Mouse (Mus musculus) bone marrow macrophage, adult 2 months (primary cell): ENCODE measurements around the gene Ush2a. TPM values are rescaled to one million over a fixed set of nuclear protein-coding genes. Genes with fewer than 3 reads are reported as not detected.

Experiments
- H3K27ac ChIP-seq: 2 replicates; pipeline ENCODE4 v1.5.1; 2012; ENCODE audit warnings: low read depth, low read length; ENCODE audit not compliant: insufficient read depth
- H3K4me1 ChIP-seq: 2 replicates; pipeline ENCODE4 v1.6.1; 2012; ENCODE audit warnings: low read length; ENCODE audit not compliant: control insufficient read depth, insufficient read depth
- H3K4me3 ChIP-seq: 2 replicates; pipeline ENCODE4 v1.5.1; 2012; ENCODE audit warnings: mild to moderate bottlenecking, low read length, moderate library complexity; ENCODE audit not compliant: insufficient read depth
- CTCF ChIP-seq: IDR thresholded peaks from 2 replicates; pipeline ENCODE4 v1.5.1; 2012; ENCODE audit warnings: low read depth, mild to moderate bottlenecking, low read length, moderate library complexity
- POLR2A ChIP-seq: IDR thresholded peaks from 2 replicates; pipeline ENCODE4 v1.6.1; 2012; ENCODE audit warnings: mild to moderate bottlenecking, low read depth, low read length, borderline replicate concordance
- polyA plus RNA-seq: library from polyadenylated mRNA; stranded (reverse); fragments of >200 nt; gene quantifications from 2 replicates; pipeline ENCODE4 v1.2.4, GENCODE M21; 2012; ENCODE audit not compliant: missing spikeins, insufficient read depth, insufficient read length

Ush2a gene
- polyA plus RNA-seq, 1 experiment: not detected

GRCm38 (mm10) chr1:188447964-188448363 is 186.1 kb downstream of the Ush2a start:
- Histone ChIP-seq H3K27ac (no peak overlapping the region), H3K4me3 (no peak overlapping the region), H3K4me1 (no peaks in the 10 kb centered on the region)
- TF ChIP-seq POLR2A (no peak), CTCF (no peak)

DNA sequence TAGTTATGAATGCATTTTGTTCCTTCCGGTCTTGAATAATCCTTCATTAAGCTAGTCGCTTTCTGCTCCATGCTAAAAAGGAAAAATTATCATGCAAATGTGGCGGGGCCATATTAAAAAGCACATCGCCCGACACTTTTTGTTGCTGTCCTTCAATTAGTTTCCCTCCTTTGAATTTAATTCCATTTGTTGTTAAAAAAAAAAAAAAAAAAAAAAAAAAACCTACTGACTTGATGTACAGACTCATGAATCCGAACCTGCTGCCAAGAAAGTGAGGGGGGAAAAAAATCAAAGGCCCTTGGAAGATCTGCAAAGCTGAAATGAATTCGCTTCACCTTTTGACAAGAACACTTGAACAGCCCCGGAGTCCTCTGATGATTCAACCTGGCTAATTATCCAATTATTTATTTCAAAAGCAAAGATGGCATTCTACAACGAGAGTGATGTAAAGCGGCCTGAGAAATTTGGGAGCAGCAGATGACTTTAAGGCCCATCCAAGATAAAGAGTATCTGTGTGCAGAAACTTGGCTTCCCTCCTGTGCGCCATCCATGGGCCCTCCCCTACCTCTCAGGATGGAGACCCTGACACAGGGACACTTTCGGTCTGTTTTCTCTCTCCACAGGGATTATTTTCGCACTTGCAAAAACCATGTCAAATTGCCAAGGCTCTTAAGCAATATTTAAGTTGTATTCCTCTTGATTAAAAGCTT is 194.8 kb downstream of the Ush2a start:
- Histone ChIP-seq H3K4me3 (no peak overlapping the region), H3K4me1 (no peaks in the 10 kb centered on the region), H3K27ac (no peak overlapping the region)
- TF ChIP-seq CTCF (no peak), POLR2A (no peak)

- no peak for TF ChIP-seq CTCF
- TF ChIP-seq POLR2A: no peak
- Histone ChIP-seq H3K27ac (no peak overlapping the region), H3K4me1 (no peaks in the 10 kb centered on the region), H3K4me3 (no peak overlapping the region)
Measured at GRCm38 (mm10) chr1:188457221-188458008, 195.6 kb downstream of the Ush2a start.

DNA sequence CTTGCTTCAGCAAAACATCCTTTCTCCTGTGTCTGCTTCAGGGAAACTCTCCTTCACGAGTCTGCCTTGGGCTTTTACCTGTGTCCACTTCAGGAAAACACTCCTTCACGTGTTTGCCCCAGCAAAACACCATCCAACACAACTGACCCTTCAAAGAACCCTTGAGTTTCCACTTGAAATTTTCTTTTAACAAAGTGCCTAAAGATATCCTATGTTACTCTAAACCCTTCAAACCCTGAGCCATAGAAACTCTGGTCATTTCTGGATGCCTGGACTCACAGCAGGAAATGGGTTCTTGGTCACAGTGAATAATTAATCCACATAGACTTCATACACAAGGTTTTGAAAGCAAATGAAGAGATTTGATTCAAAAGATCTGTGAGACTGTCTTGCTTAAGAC is 199.4 kb downstream of the Ush2a start:
- no peak for TF ChIP-seq CTCF
- H3K4me3 ChIP-seq: no peak overlapping the region
- no peak overlapping the region for H3K27ac ChIP-seq
- H3K4me1 ChIP-seq: no peaks in the 10 kb centered on the region

GRCm38 (mm10) chr1:188464653-188465052 is 202.8 kb downstream of the Ush2a start:
- no peak overlapping the region for H3K4me3 ChIP-seq
- TF ChIP-seq POLR2A (no peak), CTCF (no peak)
- no peak overlapping the region for H3K27ac ChIP-seq
- H3K4me1 ChIP-seq: no peaks in the 10 kb centered on the region

DNA sequence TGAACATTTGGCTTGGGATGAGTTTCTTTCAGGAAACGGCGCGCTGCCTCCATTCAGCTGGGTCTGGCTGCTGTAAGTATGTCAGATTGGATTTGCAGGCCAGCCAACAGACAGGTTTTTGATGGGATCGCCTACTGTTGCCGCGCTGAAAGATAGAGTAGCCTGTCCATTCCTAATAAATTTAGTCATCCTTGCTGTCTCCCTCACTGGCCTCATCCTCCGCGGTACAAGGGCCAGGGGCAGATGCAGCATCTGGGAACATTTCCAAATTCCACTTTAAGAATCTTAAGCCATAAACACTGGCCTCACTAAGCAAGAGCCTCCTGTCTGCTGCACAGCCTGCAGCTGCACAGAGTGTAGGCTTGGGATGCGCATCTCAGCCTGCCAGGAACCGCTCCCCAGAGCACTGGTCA is 206.6 kb downstream of the Ush2a start:
- no peak overlapping the region for H3K4me3 ChIP-seq
- no peak overlapping the region for H3K27ac ChIP-seq
- no peaks in the 10 kb centered on the region for H3K4me1 ChIP-seq
- TF ChIP-seq CTCF (no peak), POLR2A (no peak)

DNA sequence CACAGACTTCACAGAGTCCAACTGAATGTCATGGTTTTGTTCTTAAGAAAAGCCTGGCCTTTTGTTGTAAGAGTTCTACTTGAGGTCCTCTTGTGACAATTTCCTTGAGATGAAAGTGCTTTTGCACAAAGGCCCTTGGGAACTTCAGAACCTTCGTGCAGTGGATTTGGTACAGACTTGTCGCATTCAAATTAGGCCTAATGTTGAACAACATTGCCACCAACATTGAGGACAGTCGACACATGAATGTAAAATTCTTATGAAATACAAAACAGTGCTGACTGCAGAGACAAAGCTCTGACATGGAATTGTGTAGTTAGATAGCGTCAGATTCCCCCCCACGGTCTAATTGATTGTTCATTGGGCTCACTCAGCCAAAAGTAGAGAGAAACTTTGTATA is 243.1 kb downstream of the Ush2a start:
- Histone ChIP-seq H3K4me1 (no peaks in the 10 kb centered on the region), H3K4me3 (no peak overlapping the region), H3K27ac (no peak overlapping the region)
- no peak for TF ChIP-seq POLR2A

GRCm38 (mm10) chr1:188518792-188519191 is 257.0 kb downstream of the Ush2a start:
- H3K4me1 ChIP-seq: no peaks in the 10 kb centered on the region
- H3K27ac ChIP-seq: no peak overlapping the region
- H3K4me3 ChIP-seq: no peak overlapping the region
- TF ChIP-seq CTCF: no peak
- no peak for TF ChIP-seq POLR2A

GRCm38 (mm10) chr1:188527451-188527850 is 265.6 kb downstream of the Ush2a start:
- Histone ChIP-seq H3K4me1 (no peaks in the 10 kb centered on the region), H3K27ac (no peak overlapping the region), H3K4me3 (no peak overlapping the region)
- TF ChIP-seq CTCF (no peak), POLR2A (no peak)

DNA sequence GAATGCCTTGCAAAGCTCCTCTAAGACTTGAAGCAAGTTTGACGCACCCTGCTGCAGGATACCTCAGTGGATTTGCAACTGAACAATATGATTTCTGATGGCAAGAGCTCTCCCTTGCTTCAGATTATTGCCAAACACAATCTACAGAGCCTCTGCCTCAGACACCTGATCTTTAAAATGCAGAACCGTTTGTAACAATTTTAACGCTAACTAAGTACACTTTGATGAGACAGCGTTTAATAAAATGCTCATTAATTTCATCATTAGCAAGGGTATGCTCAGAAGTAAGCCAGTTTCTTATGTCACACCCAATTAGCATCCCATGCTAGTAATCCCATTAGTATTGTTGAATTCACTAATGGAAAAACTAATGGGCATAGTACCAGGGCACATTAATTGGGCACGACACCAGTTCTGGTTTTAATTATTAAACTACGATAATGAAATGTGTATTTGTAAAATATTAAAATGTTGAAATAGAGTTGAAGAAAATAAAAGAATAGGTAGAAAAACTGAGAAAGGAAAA is 267.8 kb downstream of the Ush2a start:
- H3K4me1 ChIP-seq: no peaks in the 10 kb centered on the region
- TF ChIP-seq CTCF: no peak
- no peak for TF ChIP-seq POLR2A
- no peak overlapping the region for H3K27ac ChIP-seq
- no peak overlapping the region for H3K4me3 ChIP-seq
